Mouse (Mus musculus) layer of hippocampus, adult 9-11 months (tissue): ENCODE results near the gene Ophn1.

Experiments
- DNase-seq: peaks from one replicate; pipeline ENCODE4 v3.0.0; 2022

Gene Ophn1

DNA sequence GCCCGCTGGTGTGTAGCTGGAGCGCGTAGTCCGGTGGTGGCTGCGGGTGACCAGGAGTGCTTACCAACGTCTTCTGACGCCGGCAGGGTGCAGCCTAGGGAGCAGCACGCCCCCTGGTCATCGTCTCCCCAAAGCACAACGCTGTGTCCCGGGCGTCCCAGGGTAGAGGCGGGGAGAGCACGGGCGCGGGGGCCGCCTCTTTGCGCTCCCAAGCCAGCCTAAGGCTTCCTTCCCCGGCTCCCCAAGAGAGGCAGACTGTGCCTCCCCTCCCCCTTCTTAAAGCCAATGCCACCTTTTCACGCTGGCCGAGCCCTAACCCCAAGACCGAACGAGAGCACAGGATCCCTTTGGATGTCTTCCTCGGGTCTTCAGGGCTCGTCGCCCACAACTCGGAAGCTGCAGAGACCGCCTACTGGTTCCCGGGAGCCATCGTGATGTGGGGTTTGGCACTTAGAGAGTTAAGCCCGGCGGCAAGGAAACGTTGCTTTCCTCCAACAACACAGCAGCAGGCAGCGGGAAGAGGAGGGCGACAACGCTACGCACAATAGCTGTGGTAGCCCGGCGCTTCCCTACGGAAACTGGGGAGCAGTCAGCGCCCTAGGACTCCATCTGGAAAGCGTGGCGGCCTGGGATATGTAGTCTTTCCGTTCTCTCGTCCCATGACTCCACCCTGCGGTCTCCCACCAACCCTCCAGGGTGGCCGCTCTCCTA is at the start of gene Ophn1:
Ophn1 (minus strand) TSS at position 620 of the 711 bp plus-strand sequence.
- peak; percentile 80 for DNase-seq

DNA sequence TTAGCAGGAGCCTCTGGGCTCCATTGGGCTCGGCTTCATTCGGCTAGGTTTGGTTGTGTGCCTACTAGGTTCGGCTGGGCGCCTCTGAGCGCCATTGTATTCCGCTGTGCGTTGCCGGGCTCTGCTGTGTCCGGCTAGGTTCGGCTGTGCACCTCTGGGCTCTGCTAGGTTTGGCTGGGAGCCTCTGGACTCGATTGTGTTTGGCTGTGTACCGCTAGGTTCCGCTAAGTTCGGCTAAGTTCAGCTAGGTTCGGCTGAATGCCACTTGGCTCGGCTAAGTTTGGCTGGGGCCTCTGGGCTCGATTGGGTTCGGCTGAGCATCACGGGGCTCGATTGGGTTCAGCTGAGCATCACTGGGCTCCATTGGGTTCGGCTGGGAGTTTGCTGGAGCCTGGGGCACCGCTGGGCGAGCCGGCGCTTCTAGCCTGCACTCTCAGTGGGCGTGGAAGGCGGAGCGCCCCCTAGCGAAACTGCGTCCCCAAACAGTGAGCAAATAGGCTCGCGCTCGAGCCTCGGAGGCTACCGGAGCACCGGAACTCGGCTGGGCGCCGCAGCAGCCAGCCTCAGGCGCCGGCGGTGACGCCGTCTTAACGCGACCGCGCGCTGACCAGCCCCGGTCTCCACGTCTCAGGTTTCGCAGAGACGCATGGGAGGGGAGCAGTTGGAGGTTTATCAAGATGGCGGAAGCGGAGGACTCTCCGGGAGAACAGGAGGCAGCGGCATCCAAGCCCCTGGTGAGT is 46.9 kb upstream of the Ophn1 start:
- peak; percentile 93 for DNase-seq

DNA sequence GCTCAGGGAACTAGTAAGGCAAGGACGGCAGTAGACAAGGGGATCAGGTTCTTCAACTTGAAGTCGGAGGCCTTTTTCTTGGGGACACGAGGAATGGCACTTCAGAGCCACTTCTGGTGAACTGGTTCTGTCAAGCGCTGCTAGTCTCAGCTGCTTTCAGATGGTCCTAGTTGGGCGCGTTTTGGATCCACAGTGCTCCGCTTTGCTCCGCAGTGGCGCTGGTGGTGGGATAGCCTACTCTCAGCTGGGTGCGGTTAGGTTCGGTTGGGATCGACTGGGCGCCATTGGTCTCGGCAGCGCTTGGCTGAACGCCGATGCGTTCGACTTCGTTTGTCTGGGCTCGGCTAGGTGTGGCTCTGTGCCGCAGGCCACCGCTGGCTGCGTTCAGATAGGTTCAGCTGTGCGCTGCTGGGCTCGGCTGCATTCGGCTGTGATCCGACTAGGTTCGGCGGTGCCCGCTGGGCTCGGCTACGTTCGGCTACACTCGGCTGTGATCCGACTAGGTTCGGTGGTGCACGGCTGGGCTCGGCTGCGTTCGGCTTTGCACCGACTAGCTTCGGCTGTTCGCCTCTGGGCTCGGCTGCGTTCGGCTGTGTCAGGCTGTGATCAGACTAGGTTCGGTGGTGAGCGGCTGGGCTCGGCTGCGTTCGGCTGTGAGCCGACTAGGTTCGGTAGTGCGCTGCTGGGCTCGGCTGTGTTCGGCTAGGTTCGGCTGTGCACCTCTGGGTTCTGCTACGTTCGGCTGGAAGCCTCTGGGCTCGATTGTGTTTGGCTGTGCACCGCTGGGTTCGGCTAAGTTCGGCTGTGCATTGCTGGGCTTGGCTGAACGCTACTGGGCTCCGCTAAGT is 46.1 kb upstream of the Ophn1 start:
- peak; percentile 99 for DNase-seq

DNA sequence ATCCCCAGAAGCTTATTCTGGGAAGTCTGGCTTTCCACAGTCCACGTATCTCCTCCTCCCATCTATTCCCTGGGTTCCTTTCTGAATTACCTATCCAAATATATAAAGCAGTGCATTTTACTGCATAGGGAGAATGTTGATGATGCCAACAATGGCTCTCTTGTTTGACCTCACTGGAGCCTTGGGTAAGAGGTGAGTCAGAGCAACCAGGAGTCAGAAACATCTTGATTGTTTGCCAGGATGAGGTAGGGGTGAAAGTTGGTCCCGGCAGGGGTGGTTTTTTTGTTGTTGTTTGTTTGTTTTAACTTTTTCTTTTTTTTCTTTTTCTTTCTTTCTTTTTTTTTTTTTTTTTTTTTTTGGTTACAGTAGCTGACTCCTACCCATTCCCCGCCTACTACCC is 45.3 kb upstream of the Ophn1 start, which contains the start of gene Yipf6:
Yipf6 (plus strand) TSS at position 216 of the 400 bp plus-strand sequence.
- no peak for DNase-seq

DNA sequence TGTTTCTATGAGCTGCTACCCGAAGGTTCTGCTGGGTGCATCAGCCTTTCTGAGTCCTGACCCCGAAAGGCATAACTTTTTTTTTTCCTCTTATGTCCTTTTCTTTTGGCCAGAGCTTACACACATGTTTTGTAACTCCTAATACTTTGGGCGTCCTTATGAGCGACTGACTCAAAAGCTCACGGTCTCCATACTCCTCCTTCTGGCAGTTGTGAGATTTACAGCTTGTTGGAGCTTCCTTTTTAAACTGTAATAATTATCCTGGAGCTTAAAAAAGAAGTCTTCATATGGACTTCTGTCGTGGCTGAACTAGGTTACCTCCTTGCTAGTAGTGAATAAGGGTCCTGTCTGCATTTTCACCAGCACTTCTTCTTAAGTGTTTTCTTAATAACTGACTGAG is 28.6 kb upstream of the Ophn1 start:
- no peak for DNase-seq

DNA sequence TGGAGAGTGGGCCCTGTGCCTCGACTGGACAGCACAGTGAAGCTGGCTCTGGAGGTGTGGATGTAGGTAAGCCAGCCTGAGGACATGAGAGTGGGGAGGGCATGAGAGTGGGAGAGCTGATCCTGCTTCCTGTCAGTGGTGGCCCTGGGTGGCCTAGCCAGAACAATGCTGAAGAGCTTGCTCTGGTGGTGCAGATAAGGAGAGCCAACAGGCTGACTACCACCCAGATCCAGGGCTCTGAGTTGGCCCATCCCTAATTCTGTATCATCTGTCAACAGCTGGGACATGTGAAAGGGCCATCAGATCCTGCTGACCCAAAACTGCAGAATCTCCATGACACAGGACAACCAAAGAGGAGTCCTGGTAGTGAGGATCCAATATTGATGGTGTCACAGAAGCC is 18.1 kb upstream of the Ophn1 start:
- no peak for DNase-seq

DNA sequence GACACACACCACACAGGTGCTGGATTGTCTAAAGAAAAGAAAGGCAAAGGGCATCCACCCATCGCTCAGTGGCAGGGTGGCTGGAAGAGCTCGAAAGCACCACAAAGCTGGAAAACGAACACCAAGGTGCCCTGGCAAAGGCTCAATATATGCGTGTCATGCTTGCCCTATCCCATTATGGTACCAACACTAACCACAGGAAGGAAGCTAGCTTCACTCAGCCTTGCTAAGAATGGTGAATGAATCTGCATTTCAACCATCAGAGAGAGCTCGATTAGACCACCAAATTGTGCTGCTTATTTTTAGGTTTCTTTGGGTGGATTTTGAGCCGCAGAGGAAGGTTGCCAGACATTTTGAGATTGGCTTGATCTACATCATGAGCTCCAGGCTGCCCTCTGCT is 13.4 kb upstream of the Ophn1 start:
- no peak for DNase-seq

DNA sequence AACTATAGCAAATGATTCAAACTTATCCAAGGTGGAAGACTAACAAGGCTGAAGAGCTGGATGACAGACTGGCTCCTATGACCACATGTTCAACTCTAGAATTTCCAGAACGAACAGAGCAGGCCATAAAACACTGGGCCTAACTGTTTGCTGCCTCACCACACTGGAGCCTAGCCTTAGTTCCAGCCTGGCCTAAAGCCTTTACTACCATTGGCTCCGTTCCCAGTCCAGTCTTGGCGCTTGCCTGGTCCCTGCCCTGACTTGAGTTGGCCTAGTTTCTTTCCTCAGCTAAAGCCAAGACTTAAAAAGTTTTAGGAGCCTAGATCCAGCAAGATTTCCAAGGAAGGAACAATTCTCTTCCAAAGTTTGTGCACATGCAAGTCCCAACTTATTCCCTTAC is 7.5 kb upstream of the Ophn1 start:
- DNase-seq, result no peak

DNA sequence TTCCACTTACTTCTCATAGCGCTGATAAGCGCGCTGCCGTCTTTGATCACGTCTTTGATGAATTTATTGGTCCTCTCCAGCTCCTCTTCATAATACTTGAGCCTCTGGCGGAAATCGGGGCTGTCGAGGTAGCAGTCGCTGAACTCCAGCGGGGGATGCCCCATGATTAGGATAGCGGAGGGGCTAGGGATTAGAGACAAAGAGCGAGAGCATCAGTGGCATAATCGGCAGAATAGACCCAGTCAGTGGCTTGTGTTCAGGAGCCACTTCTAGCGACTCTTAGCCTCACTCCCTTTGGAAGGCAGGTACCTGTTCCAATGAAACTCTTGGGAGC is 786 bp downstream of the Ophn1 start:
- no peak for DNase-seq

DNA sequence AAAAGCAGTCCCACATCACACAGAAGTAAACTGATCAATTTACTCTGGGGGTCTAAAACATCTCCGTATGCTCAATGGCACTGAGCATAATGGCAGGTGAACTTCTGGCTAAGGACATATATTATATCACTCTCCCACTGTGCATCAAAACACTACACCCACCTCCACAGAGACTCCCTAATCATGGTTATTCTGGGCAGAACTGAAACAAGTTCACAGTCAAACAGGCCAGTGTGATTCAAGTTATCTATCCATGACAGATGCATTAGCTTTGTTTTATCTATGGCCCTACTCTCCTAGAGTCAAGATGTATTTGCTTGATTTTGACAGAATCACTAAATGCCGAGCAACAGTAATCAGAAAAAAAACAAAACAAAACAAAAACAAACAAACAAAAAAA is 8.8 kb downstream of the Ophn1 start:
- DNase-seq, result no peak

DNA sequence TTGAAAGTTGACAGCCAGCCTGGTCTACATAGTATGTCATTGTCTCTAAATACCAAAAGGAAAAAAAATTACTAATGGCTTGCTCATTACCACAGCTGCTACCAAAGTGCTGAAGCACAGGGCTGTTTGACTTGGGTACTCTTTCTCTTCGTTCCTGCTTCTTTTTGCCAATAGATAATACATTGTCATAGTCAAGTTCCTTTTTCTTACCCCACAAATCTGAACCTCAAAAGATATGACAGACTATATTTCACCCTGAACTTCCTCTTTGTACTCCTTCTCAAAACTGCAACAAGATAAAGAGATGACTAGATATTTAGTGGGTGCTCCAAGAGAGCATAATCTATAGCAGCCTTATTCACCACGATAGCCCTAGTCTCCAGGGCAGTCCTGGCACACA is 9.7 kb downstream of the Ophn1 start:
- DNase-seq, result no peak

DNA sequence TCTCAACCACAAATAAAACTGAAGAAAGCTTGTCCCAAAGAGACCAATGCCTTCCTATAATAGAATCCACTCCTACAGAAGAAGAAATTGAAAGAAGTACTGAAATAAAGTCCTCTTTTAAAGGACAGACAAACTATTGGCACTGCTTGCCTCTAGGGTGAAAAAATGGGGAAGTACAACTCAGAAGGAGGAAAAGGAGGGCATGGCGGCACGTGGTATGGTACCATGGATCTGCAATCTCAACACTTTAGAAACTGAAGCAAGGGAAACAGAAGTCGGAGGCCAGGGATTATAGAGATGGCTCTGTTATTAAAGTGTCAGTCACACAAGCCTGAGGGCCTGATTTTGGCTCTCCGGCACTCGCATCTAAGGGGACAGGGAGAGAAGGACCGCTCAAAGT is 10.5 kb downstream of the Ophn1 start:
- no peak for DNase-seq

DNA sequence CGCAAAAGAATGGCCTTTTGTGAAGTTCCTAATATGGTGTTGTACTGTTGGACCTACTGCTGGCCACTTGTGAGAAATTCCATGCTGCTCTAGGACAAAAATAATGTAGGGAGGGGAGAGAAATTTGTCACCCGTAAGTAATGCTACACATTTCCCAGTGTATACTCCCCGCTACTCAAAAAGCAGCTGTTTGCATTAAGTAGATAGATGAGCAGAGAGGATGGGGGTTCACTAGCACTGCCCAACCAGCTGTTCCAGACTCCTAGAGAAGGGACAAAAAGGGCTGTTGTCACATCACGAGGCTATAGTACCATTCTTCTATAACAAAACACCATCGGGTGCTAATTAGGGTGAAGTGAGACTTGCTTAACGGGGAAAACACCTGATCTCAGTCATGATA is 15.7 kb downstream of the Ophn1 start:
- no peak for DNase-seq

DNA sequence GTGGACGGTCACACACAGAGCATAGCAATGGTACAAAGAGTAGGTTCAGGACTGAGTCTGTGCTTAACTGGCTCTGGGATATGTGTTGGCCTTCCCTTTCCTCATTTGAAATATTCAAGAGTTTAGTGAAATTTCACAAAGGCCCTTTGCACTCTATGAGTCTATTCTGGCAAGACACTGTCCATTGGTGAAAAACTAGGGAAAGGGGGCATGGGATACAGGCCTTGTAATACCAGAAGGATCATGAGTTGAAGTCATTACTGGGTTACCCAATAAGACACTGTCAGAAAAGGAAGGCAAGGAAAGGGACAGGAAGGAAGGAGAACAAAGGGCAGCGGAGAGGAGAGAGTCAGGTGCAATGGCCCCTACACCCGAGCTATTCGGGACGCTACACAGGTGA is 16.7 kb downstream of the Ophn1 start:
- DNase-seq, result no peak

DNA sequence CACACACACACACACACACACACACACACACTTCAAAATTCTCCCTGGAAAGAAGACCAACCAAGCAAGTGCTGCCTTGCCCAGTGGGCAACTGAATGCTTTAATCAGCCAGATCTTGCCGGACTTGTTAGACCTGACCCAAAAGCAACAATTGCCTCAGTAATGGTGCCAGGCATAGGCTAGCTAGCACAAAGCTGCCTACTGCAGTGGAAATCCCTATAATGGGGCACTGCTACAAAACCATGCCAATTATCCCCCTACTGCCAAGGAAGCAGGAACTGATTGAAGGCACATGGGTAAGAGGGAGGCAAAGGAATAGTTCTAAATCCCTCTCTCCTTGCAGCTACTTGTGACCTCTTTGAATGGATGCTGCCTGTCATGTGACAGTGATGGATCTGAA is 18.8 kb downstream of the Ophn1 start:
- no peak for DNase-seq

DNA sequence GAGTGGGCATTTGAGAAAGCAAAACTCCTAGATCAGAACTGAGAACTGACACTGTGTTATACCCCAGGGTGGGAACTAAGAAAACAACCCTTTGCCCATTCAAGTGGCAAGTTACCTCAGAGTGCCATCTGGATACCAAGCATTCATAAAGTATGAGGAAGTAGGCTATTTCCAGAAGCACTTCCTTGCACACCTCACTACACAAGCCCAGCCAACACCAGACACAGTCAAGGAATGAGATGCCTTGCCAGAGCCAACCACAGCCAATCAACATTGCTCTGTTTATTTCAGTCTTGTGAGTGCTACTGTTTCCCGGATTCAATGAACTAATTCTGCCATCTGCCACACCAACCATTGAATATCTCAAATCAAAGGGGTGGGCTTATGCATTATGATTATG is 20.3 kb downstream of the Ophn1 start:
- DNase-seq, result no peak

DNA sequence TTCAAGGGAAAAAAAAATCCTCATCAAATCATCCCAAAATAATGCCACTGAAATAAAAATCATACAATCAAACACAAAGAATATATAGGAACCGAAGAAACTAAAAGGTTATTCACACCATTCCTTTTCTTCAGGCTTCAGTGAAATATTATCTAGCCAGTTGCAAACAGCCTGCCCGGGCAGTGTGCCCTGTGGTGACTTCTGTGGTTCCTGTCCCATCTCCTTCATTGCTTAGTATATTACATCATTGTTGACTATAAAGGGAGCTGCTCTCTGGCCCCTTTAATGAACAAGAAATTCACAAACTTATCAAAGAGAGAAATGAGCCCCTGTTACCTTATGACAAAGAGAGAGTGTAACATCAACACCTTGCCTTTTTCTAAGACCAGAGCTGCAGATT is 21.1 kb downstream of the Ophn1 start:
- DNase-seq, result no peak

DNA sequence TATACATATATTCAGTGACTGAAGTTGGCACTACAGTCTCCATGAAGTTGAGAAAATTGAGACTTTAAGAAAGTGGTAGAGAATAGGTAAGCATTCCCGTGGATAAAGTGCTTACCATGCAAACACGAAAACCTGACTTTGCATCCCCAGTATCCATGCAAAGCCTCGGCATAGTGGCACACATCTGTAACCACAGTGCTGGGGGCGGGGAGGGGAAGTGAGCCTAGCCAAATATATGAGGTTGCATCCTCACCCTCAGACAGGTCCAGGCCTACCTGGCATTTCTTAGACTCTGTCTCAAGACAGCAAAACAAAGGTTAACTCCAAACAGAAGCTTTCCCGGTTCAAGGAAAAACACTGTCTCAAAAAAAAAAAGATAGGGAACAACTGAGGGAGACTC is 21.7 kb downstream of the Ophn1 start:
- DNase-seq, result no peak

DNA sequence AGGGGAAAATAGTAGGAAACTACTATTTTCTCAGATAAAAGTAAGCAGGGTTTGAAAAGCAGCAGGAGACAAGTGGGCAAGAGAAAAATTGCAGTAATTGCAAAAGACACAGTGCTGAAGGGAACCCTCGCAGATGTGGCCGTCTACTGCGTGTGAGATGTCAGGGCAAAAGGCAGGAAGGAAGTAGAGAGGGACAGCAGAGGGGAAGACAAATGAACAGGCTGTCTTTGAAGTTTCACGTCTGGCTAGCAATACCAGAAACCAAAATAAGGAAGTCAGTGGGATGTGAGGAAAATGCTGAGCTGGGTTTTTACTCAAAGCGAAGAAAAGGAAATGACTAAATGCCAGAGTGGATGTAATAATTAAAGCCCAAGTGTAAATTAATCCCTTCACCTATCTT is 30.7 kb downstream of the Ophn1 start:
- DNase-seq, result peak; percentile 23

DNA sequence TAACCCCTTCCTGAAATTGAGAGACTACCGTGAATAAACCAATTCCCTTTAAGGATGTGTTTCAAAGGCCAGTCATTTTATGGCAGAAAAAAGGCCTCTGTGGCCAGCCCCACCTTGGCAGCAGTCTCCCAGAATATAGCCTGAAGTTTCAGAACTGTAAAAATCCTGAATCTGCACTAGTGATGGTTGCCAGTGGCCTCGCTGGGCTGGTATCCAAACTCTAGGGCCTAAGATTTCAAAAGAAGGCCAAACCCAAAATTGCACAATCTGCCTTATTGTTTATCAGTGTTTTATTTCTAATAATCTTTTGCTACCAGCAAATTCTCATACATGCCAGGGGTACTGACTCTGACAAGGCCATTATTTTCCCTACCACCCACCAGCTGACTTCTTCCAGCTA is 34.8 kb downstream of the Ophn1 start:
- no peak for DNase-seq

DNA sequence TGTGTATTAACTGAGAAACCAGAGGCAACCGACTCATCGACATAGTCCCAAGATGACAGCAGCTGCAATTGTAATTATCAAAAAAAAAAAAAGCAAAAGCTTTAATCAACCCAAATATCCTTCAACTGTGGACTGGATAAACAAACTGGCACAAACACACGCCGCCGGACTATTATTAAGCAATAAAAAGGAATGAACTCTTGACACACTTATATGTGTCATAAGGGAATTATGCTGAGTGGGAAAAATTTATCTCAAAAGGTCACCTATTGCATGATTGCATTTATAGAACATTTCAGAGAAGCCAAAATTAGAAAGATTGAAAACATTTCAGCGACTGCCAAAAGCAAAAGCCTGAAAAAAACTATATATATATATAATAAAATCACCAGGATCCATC is 40.0 kb downstream of the Ophn1 start:
- no peak for DNase-seq

DNA sequence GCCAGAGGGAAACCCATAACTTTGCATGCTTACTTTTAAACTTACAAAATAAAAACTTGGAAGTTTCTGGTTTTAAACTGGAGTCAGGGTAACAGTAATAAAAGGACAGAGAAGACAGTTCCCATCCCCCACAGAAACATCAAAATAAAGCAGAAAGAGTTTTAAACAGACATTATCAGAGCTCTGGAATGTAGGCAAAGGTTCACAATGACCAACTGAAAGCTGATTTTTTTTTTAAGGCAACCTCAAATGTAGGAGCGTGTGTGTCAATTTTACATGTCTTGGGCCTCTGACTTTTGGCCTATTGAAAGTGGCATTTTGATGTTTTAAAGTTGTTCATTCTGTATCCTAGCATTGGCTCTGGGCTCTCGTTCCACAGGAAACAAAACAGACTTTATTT is 49.2 kb downstream of the Ophn1 start:
- no peak for DNase-seq

DNA sequence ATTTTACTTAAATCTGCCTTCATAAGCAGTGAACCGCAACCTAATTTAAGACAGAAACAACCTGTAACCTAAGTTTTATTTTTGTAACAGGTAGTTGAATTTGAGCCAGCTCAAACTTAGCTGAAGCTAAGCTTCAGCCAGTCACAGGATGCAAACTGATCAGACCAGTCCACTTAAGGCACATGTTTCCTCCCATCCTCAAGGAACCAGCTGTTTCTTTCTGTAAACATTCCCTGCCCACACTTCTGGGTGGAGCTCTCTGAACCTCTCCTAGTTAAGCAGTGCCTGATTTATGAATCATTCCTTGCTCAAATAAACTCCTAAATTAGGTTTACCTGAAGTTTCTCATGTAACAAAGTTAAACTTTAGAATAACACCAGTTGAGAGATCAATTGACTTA is 54.8 kb downstream of the Ophn1 start:
- no peak for DNase-seq

DNA sequence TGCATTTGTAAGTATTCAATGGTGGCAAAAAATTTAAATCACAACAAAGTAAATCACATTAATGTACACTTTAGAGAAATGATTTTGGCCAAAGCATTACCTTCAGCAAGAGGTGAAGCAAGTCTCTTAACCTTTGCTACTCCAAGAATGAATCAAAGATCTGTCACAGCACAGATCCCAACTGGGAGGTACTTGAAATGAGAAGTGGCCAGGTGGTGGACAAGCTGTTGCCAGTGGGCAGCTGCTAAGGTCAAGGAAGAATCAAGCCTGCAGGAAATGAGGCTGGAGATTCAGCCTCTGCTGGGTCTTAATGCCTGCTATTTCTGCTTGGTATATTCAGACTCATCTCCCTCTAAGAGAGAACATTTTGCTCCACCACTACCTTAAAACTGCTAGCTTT is 87.0 kb downstream of the Ophn1 start:
- no peak for DNase-seq
